Mouse (Mus musculus) lung, postnatal 4 days (tissue): ENCODE results near the gene Zbtb16.

Experiments
- DNase-seq, 2 experiments: peaks; one replicate each; pipeline ENCODE4 v3.0.0; 2021

Zbtb16 gene

GRCm38 (mm10) chr9:48801322-48801721, 34.7 kb downstream of the Zbtb16 start:
- no peak for DNase-seq

DNA sequence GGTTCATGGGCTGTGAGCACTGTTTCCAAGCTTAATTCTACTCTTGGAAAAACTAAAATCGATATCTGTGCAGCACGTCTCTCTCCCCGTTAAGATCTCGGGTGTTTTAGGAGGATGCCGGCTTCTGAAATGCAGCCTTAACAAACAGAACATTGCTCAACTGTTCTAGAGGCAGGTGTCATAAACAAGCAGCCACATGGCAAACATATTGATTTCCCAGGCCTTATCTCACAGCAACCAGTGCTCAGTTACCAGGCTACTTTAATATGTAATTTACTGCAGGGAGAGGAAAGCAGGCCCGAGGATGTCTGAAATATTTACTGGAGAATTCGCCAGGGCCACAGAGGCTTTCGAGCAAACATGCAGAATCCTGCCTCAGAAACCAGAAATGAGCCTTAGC, 35.4 kb downstream of the Zbtb16 start:
- no peak for DNase-seq

- DNase-seq: no peak
Measured at GRCm38 (mm10) chr9:48798044-48798443, 38.0 kb downstream of the Zbtb16 start.

- DNase-seq: no peak
Measured at GRCm38 (mm10) chr9:48796267-48796822, 39.7 kb downstream of the Zbtb16 start.

DNA sequence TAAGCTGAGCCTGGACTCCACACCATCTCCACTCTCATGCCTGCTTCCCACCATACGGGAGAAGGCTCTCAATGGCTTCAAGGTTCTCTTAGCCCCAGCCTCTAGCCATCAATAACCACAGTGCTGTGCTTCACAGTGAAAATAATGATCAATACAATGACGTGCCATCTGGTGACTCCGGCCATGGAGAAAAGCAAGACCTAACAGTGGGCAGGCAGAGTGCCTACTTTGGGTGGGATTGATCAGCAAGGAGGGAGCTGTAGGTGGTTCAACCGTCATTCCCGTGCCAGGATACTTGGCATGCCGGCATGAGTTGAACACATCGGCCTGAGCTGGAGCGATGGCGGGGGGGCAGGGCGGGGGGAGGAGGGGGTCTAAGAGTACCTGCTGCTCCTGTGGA, 40.3 kb downstream of the Zbtb16 start:
- DNase-seq: no peak

DNA sequence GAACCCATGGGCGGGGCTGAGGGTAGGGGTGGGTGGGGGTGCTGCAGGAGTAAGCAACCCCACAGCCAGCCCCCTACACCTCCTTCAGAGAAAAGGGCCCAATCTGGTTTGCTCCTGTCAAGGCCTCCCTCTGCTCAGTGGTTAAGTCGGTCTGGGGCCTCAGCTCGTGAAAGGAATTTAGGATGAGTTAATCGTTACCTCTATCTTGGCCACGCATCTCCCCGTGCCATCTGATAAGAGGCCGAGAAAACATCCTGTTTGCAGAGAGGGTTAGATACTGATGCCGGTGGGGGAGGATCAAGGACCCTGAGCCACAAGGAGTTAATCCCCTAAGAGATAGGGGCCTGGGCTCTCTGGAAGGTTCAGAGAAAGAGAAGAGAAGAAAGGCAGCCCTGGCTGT, 40.9 kb downstream of the Zbtb16 start:
- no peak for DNase-seq

DNA sequence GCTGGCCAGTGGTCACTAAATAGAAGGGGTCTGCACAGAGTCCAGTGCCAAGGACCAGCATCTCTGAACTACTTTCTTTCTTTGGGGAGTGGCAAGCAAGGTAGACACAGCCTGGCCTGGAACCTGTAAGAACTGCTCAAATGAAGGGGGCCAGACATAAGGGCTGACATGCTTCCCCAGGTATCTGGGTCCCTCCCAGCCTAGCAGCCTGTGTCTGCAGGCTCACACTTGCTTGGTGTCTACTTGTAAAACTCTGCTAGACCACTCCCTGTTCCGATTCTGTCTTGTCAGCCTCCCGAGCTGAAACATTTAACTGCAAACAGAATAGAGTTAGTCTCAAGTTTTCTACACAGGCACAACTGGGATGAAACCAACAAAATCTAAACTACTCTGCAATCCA, 41.6 kb downstream of the Zbtb16 start:
- no peak for DNase-seq

GRCm38 (mm10) chr9:48793638-48794188, 42.3 kb downstream of the Zbtb16 start:
- DNase-seq: no peak

- no peak for DNase-seq
Measured at GRCm38 (mm10) chr9:48790575-48790974, 45.4 kb downstream of the Zbtb16 start.

DNA sequence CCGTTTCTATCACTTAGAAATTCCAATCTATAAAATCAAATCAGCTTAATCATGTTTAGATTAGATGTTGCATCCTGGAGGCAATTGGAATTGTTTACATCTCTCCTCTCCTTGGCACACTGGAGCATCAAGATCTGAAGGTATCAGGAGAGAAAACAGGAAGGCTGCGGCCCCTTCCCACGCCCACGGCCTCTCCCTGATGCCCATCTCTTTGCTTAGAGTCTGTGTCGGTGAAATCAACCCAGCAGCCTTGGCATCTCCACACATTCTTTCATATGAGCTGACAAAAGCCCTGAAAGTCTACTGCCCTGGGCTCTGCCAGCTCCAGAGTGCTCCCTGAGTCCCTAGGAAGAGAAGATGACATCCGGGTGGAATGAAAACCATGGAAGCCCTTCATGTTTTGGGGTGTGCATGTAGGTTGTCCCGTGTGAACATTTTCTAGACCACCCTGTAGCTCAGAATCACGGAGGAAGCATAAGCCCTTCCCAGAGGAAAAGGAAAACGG, 48.1 kb downstream of the Zbtb16 start:
- DNase-seq: peak in 1 of 2 experiments; percentile 33

GRCm38 (mm10) chr9:48787321-48787720, 48.7 kb downstream of the Zbtb16 start:
- DNase-seq: no peak

- no peak for DNase-seq
Measured at GRCm38 (mm10) chr9:48786814-48787213, 49.2 kb downstream of the Zbtb16 start.

GRCm38 (mm10) chr9:48784937-48785336, 51.1 kb downstream of the Zbtb16 start:
- DNase-seq: no peak

GRCm38 (mm10) chr9:48783292-48783691, 52.7 kb downstream of the Zbtb16 start:
- DNase-seq: no peak

- peak in 1 of 2 experiments; percentile 62 for DNase-seq
Measured at GRCm38 (mm10) chr9:48782284-48783060, 53.5 kb downstream of the Zbtb16 start.

GRCm38 (mm10) chr9:48776268-48776667, 59.8 kb downstream of the Zbtb16 start:
- DNase-seq: no peak

- no peak for DNase-seq
Measured at GRCm38 (mm10) chr9:48775561-48775960, 60.5 kb downstream of the Zbtb16 start.

DNA sequence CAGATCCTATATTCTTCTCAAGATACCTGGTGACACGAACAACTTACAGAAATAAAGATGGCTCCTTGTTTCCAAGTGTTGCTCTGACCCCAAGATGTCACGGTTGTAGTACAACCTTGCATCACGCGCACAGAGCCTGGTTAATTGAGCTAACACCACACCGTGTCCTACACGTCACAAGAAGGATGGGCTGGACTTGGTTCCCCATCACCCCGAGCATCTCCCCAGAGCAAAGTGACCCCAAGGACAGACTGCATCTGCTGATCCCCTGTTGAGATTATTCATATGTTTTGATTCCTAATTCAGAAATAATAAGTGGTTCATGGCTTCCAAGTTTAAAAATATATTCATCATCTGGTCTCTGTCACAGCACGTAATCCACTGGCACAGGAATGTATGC, 62.3 kb downstream of the Zbtb16 start:
- DNase-seq: no peak

- DNase-seq: no peak
Measured at GRCm38 (mm10) chr9:48773130-48773529, 62.9 kb downstream of the Zbtb16 start.

DNA sequence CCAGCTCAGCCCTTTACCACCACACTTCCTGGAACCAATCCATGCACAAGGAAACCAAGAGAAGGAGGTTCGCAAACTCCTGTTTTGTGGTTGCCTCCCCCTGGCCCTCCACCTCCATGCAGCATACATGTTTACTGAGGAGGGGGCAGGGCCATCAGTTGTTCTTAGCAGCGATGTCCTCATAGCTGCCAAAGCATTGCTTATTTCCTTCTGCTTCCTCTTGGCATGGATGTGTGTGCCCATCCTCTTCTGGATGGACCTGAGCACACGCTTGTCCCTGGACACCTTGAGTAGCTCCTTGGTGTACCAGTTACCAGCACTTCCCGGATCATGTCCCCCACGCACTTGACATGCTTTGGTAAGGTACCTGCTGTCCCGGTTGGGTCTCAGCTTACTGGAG, 64.5 kb downstream of the Zbtb16 start:
- DNase-seq: no peak

GRCm38 (mm10) chr9:48768965-48769364, 67.1 kb downstream of the Zbtb16 start:
- DNase-seq: no peak

GRCm38 (mm10) chr9:48767666-48768432, 68.2 kb downstream of the Zbtb16 start:
- DNase-seq: no peak

DNA sequence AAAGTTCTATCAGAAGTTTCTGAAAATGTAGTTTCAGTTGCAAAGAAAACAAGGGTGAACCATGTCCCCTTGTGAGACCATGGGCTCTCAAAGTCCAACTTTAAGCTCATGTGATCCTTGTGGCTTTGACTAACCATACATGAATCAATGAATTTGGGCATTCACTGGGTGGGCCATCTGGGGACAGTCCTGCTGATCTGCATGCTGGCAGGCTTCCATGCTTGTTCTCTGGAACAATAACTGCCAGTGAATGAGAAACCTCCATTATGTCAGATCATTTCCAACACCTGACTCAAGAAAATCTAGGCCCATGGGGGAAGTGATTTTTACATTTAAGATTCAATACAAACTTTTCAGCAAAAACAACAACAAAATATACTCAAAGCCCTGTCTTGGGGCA, 70.1 kb downstream of the Zbtb16 start:
- DNase-seq: no peak
